Mouse (Mus musculus): Measurements from ENCODE around the gene Ubxn2a. TPM values are rescaled to one million over a fixed set of nuclear protein-coding genes. Genes with fewer than 3 reads are reported as not detected.

The Ubxn2a gene
- polyA plus RNA-seq, 1 experiment: 18.0 TPM

DNA sequence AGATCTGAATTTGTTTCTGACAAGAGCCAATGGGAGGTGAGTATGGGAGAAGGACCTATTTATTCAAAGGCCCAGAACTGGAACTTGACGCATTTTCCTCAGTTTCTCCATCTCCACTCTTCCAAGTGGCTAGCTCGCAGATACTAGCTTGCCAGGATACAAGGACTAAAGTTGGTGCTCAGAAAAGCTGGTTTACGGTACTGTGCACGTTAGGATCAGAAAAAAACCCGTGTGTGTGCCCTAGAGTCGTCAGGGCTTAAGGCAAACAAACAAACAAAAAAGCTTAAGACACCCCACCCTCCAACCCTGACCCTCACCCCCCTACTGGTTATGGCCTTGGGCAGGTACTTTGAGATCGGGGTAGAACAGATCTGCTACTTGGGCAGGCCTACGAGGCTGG lies 65.0 kb downstream of the Ubxn2a start:
- 0 out of 2 replicates have a peak overlapping the region, but pooled peaks have one; percentile 78 for H3K4me3 ChIP-seq (ENCODE audit: insufficient read depth, low read length)
- TF ChIP-seq CTCF (IDR thresholded peaks at IDR 0.05; ENCODE audit: borderline replicate concordance, insufficient read depth, low read length) (no peak), POLR2A (IDR thresholded peaks at IDR 0.05; ENCODE audit: low read depth, low read length) (no peak)
- no peaks in the 10 kb centered on the region for H3K4me1 ChIP-seq (ENCODE audit: control insufficient read depth, insufficient read depth, low read length)
- H3K27ac ChIP-seq (ENCODE audit: insufficient read depth, low read length): no peak overlapping the region

DNA sequence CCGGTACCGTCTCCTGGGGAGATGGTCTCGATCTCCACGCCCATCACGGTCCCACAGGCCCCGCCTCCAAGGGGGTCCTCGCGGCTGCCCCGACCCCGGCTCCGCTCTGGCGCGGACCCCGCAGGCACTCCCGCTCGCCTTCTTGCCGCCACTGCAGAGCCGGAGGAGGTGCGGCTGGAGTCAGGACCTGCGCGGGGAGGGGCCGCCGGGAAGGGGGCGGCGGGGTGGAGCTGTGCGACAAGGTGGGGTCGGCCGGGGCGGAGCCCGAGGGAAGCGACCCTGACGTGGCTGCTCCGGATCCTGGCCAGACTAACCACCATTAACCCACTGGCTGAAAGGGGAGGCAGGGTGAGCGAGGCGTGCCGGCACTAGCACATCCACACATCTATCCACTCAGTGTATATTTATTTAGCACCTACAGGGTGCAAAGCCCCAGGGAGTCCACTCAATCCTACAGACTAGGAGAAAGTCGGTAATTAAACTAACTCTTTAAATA lies 66.1 kb downstream of the Ubxn2a start, which contains the start of gene Fkbp1b:
Gene Fkbp1b (minus strand): TSS at position 200 of the 496 bp plus-strand sequence.
- H3K4me3 ChIP-seq (ENCODE audit: insufficient read depth, low read length): peak within 1 kb of the TSS; percentile 78
- no peak within 1 kb of the TSS for H3K27ac ChIP-seq (ENCODE audit: insufficient read depth, low read length)
- H3K4me1 ChIP-seq (ENCODE audit: control insufficient read depth, insufficient read depth, low read length): no peaks in the 10 kb centered on the region
- TF ChIP-seq POLR2A (IDR thresholded peaks at IDR 0.05; ENCODE audit: low read depth, low read length) (peak; percentile 81), CTCF (IDR thresholded peaks at IDR 0.05; ENCODE audit: borderline replicate concordance, insufficient read depth, low read length) (no peak)

DNA sequence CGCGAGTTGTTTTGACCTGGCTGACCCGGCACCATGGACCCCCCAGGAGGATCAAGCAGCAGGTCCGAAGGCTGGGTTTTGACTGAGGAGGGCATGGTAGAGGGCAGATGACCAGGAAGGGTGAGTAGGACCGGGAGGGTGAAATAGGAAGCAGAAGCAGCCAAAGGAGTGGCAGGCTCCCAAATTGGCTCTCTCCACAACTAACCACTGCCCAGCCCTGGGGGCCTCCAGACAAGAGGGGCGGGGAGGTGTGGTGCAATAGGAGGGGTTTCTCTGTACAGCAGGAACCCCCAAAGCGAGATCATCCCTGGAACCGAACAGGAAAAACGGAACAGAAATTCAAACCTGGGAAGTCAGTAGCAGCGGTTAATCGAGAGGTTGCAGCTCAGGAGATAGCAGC lies 66.8 kb downstream of the Ubxn2a start:
- Histone ChIP-seq H3K4me1 (ENCODE audit: control insufficient read depth, insufficient read depth, low read length) (no peaks in the 10 kb centered on the region), H3K27ac (ENCODE audit: insufficient read depth, low read length) (no peak overlapping the region), H3K4me3 (ENCODE audit: insufficient read depth, low read length) (peak overlapping the region; percentile 78)
- TF ChIP-seq CTCF (IDR thresholded peaks at IDR 0.05; ENCODE audit: borderline replicate concordance, insufficient read depth, low read length) (no peak), POLR2A (IDR thresholded peaks at IDR 0.05; ENCODE audit: low read depth, low read length) (no peak)

- TF ChIP-seq POLR2A (IDR thresholded peaks at IDR 0.05; ENCODE audit: low read depth, low read length) (no peak), CTCF (IDR thresholded peaks at IDR 0.05; ENCODE audit: borderline replicate concordance, insufficient read depth, low read length) (no peak)
- Histone ChIP-seq H3K4me3 (ENCODE audit: insufficient read depth, low read length) (no peak overlapping the region), H3K4me1 (ENCODE audit: control insufficient read depth, insufficient read depth, low read length) (no peaks in the 10 kb centered on the region), H3K27ac (ENCODE audit: insufficient read depth, low read length) (no peak overlapping the region)
These were observed 67.5 kb downstream of the Ubxn2a start for GRCm38 (mm10) chr12:4840010-4840409.

GRCm38 (mm10) chr12:4836959-4837358 lies 70.5 kb downstream of the Ubxn2a start:
- no peak overlapping the region for H3K4me3 ChIP-seq (ENCODE audit: insufficient read depth, low read length)
- TF ChIP-seq POLR2A (IDR thresholded peaks at IDR 0.05; ENCODE audit: low read depth, low read length) (no peak), CTCF (IDR thresholded peaks at IDR 0.05; ENCODE audit: borderline replicate concordance, insufficient read depth, low read length) (no peak)

More at GRCm38 (mm10) chr12:4836959-4837358, 70.5 kb downstream of the Ubxn2a start:
- Histone ChIP-seq H3K27ac (ENCODE audit: insufficient read depth, low read length) (no peak overlapping the region), H3K4me1 (ENCODE audit: control insufficient read depth, insufficient read depth, low read length) (no peaks in the 10 kb centered on the region)

Other genes starting within 250 kb of the Ubxn2a start
- gene Fam228a, start 169.3 kb downstream of the Ubxn2a start, polyA plus RNA-seq (2011; ENCODE audit: insufficient read length, low read depth, missing spikeins): 0.37 TPM in 1 of 2 replicates, not detected in the other
- gene Pfn4, start 138.7 kb downstream of the Ubxn2a start, polyA plus RNA-seq (2011; ENCODE audit: insufficient read length, low read depth, missing spikeins): 1.3 and 3.4 TPM in 2 replicates
- gene Fam228b, start 138.4 kb downstream of the Ubxn2a start, polyA plus RNA-seq (2011; ENCODE audit: insufficient read length, low read depth, missing spikeins): 1.8 and 2.8 TPM in 2 replicates
- 158 and 166 TPM in 2 replicates for gene Sf3b6, start 90.2 kb downstream of the Ubxn2a start, polyA plus RNA-seq (2011; ENCODE audit: insufficient read length, low read depth, missing spikeins)
- gene Fkbp1b, start 66.1 kb downstream of the Ubxn2a start, polyA plus RNA-seq (2011; ENCODE audit: insufficient read length, low read depth, missing spikeins): 12.9 and 17.2 TPM in 2 replicates
- gene Wdcp, start 64.4 kb downstream of the Ubxn2a start, polyA plus RNA-seq (2011; ENCODE audit: insufficient read length, low read depth, missing spikeins): 8.5 and 11.0 TPM in 2 replicates
- gene Mfsd2b, start 33.3 kb downstream of the Ubxn2a start, polyA plus RNA-seq (2011; ENCODE audit: insufficient read length, low read depth, missing spikeins): 0.27 and 0.28 TPM in 2 replicates
- 17.5 and 24.2 TPM in 2 replicates for gene Atad2b, start 9.6 kb upstream of the Ubxn2a start, polyA plus RNA-seq (2011; ENCODE audit: insufficient read length, low read depth, missing spikeins)